Mouse (Mus musculus): Measurements from ENCODE around the gene Zdhhc25. TPM values are rescaled to one million over a fixed set of nuclear protein-coding genes. Genes with fewer than 3 reads are reported as not detected.
A peak's percentile ranks its signal among the peaks of the same experiment; 100 is the strongest.

The Zdhhc25 gene
- polyA plus RNA-seq, 1 experiment from 2014 or later: not detected

- DNase-seq (ENCODE audit: low spot score) (no peak), ATAC-seq (no peak)
- Histone ChIP-seq H3K4me1 (ENCODE audit: control insufficient read depth, insufficient read depth, low read length) (no peaks in the 10 kb centered on the region), H3K27ac (ENCODE audit: low read depth, low read length) (no peak overlapping the region), H3K4me2 (ENCODE audit: low read length) (no peak overlapping the region), H3K9me3 (replicated peaks; ENCODE audit: control insufficient read depth, low read length) (no peaks in the 10 kb centered on the region), H3K36me3 (ENCODE audit: control insufficient read depth, insufficient read depth, low read length) (no peaks in the 10 kb centered on the region), H3K4me3 (ENCODE audit: low read depth, low read length) (no peak overlapping the region), H3K27me3 (replicated peaks; ENCODE audit: control insufficient read depth, insufficient read depth, low read length) (no peaks in the 10 kb centered on the region), H3K9ac (ENCODE audit: low read length) (no peak overlapping the region)
- 90% methylated on average over 3 of the region's 3 CpGs for WGBS
Observed at GRCm38 (mm10) chr15:88602496-88602895, 2.4 kb downstream of the Zdhhc25 start.

- H3K27ac ChIP-seq (ENCODE audit: low read depth, low read length): no peak overlapping the region
- DNase-seq (ENCODE audit: low spot score): no peak
- WGBS: 77% methylated on average over 9 of the region's 9 CpGs
- ATAC-seq: no peak
- H3K9me3 ChIP-seq (replicated peaks; ENCODE audit: control insufficient read depth, low read length): no peaks in the 10 kb centered on the region
- no peak overlapping the region for H3K4me2 ChIP-seq (ENCODE audit: low read length)
- H3K36me3 ChIP-seq (ENCODE audit: control insufficient read depth, insufficient read depth, low read length): no peaks in the 10 kb centered on the region
- no peak overlapping the region for H3K4me3 ChIP-seq (ENCODE audit: low read depth, low read length)
- no peaks in the 10 kb centered on the region for H3K4me1 ChIP-seq (ENCODE audit: control insufficient read depth, insufficient read depth, low read length)
- H3K9ac ChIP-seq (ENCODE audit: low read length): no peak overlapping the region
- H3K27me3 ChIP-seq (replicated peaks; ENCODE audit: control insufficient read depth, insufficient read depth, low read length): no peaks in the 10 kb centered on the region
Observed at GRCm38 (mm10) chr15:88603091-88603732, 3.1 kb downstream of the Zdhhc25 start.

- Histone ChIP-seq H3K9me3 (replicated peaks; ENCODE audit: control insufficient read depth, low read length) (no peaks in the 10 kb centered on the region), H3K4me3 (ENCODE audit: low read depth, low read length) (no peak overlapping the region), H3K4me1 (ENCODE audit: control insufficient read depth, insufficient read depth, low read length) (no peaks in the 10 kb centered on the region), H3K36me3 (ENCODE audit: control insufficient read depth, insufficient read depth, low read length) (no peaks in the 10 kb centered on the region), H3K4me2 (ENCODE audit: low read length) (no peak overlapping the region), H3K27me3 (replicated peaks; ENCODE audit: control insufficient read depth, insufficient read depth, low read length) (no peaks in the 10 kb centered on the region), H3K9ac (ENCODE audit: low read length) (no peak overlapping the region), H3K27ac (ENCODE audit: low read depth, low read length) (no peak overlapping the region)
- no peak for ATAC-seq
- WGBS: 80% methylated on average over 1 of the region's 1 CpGs
- DNase-seq (ENCODE audit: low spot score): no peak
Observed at GRCm38 (mm10) chr15:88603733-88604119, 3.6 kb downstream of the Zdhhc25 start.

- WGBS: 86% methylated on average over 17 of the region's 17 CpGs
- DNase-seq (ENCODE audit: low spot score) (no peak), ATAC-seq (no peak)
Observed at GRCm38 (mm10) chr15:88604669-88605414, 4.7 kb downstream of the Zdhhc25 start.

GRCm38 (mm10) chr15:88605415-88605785 lies 5.3 kb downstream of the Zdhhc25 start:
- H3K36me3 ChIP-seq (ENCODE audit: control insufficient read depth, insufficient read depth, low read length): no peaks in the 10 kb centered on the region
- no peak for ATAC-seq
- H3K4me3 ChIP-seq (ENCODE audit: low read depth, low read length): no peak overlapping the region
- no peak overlapping the region for H3K27ac ChIP-seq (ENCODE audit: low read depth, low read length)
- WGBS: 84% methylated on average over 5 of the region's 5 CpGs
- H3K9me3 ChIP-seq (replicated peaks; ENCODE audit: control insufficient read depth, low read length): no peaks in the 10 kb centered on the region
- no peak overlapping the region for H3K4me2 ChIP-seq (ENCODE audit: low read length)
- no peaks in the 10 kb centered on the region for H3K27me3 ChIP-seq (replicated peaks; ENCODE audit: control insufficient read depth, insufficient read depth, low read length)
- DNase-seq (ENCODE audit: low spot score): no peak
- H3K9ac ChIP-seq (ENCODE audit: low read length): no peak overlapping the region
- no peaks in the 10 kb centered on the region for H3K4me1 ChIP-seq (ENCODE audit: control insufficient read depth, insufficient read depth, low read length)

More at GRCm38 (mm10) chr15:88604669-88605414, 4.7 kb downstream of the Zdhhc25 start:
- Histone ChIP-seq H3K4me3 (ENCODE audit: low read depth, low read length) (no peak overlapping the region), H3K36me3 (ENCODE audit: control insufficient read depth, insufficient read depth, low read length) (no peaks in the 10 kb centered on the region), H3K27me3 (replicated peaks; ENCODE audit: control insufficient read depth, insufficient read depth, low read length) (no peaks in the 10 kb centered on the region), H3K27ac (ENCODE audit: low read depth, low read length) (no peak overlapping the region), H3K9me3 (replicated peaks; ENCODE audit: control insufficient read depth, low read length) (no peaks in the 10 kb centered on the region), H3K4me1 (ENCODE audit: control insufficient read depth, insufficient read depth, low read length) (no peaks in the 10 kb centered on the region), H3K4me2 (ENCODE audit: low read length) (no peak overlapping the region), H3K9ac (ENCODE audit: low read length) (no peak overlapping the region)

- no peak overlapping the region for H3K4me3 ChIP-seq (ENCODE audit: low read depth, low read length)
- WGBS: 59% methylated on average over 16 of the region's 16 CpGs
- peak; percentile 31 for DNase-seq (ENCODE audit: low spot score)
- H3K27ac ChIP-seq (ENCODE audit: low read depth, low read length): no peak overlapping the region
- no peak overlapping the region for H3K9ac ChIP-seq (ENCODE audit: low read length)
- no peak overlapping the region for H3K4me2 ChIP-seq (ENCODE audit: low read length)
- no peaks in the 10 kb centered on the region for H3K36me3 ChIP-seq (ENCODE audit: control insufficient read depth, insufficient read depth, low read length)
- no peaks in the 10 kb centered on the region for H3K9me3 ChIP-seq (replicated peaks; ENCODE audit: control insufficient read depth, low read length)
- no peaks in the 10 kb centered on the region for H3K27me3 ChIP-seq (replicated peaks; ENCODE audit: control insufficient read depth, insufficient read depth, low read length)
- H3K4me1 ChIP-seq (ENCODE audit: control insufficient read depth, insufficient read depth, low read length): 0 out of 2 replicates have a peak, but pooled peaks cover 3% of the 10 kb centered on the region
- ATAC-seq: no peak
Observed at GRCm38 (mm10) chr15:88617125-88617524, 17.0 kb downstream of the Zdhhc25 start.

- Histone ChIP-seq H3K9me3 (replicated peaks; ENCODE audit: control insufficient read depth, low read length) (no peaks in the 10 kb centered on the region), H3K27me3 (replicated peaks; ENCODE audit: control insufficient read depth, insufficient read depth, low read length) (no peaks in the 10 kb centered on the region), H3K36me3 (ENCODE audit: control insufficient read depth, insufficient read depth, low read length) (no peaks in the 10 kb centered on the region), H3K4me3 (ENCODE audit: low read depth, low read length) (no peak overlapping the region), H3K27ac (ENCODE audit: low read depth, low read length) (no peak overlapping the region), H3K4me1 (ENCODE audit: control insufficient read depth, insufficient read depth, low read length) (0 out of 2 replicates have a peak, but pooled peaks cover 3% of the 10 kb centered on the region), H3K9ac (ENCODE audit: low read length) (no peak overlapping the region), H3K4me2 (ENCODE audit: low read length) (no peak overlapping the region; the same call in 1 of the 2 replicates)
- WGBS: 27% methylated on average over 17 of the region's 17 CpGs
- DNase-seq (ENCODE audit: low spot score): peak; percentile 69
- ATAC-seq: no peak
Observed at GRCm38 (mm10) chr15:88618008-88618773, 18.1 kb downstream of the Zdhhc25 start.

- ATAC-seq: no peak
- H3K27ac ChIP-seq (ENCODE audit: low read depth, low read length): no peak overlapping the region
- 93% methylated on average over 2 of the region's 2 CpGs for WGBS
- no peak overlapping the region for H3K4me3 ChIP-seq (ENCODE audit: low read depth, low read length)
- H3K9ac ChIP-seq (ENCODE audit: low read length): no peak overlapping the region
- H3K9me3 ChIP-seq (replicated peaks; ENCODE audit: control insufficient read depth, low read length): no peaks in the 10 kb centered on the region
- no peaks in the 10 kb centered on the region for H3K27me3 ChIP-seq (replicated peaks; ENCODE audit: control insufficient read depth, insufficient read depth, low read length)
- no peaks in the 10 kb centered on the region for H3K36me3 ChIP-seq (ENCODE audit: control insufficient read depth, insufficient read depth, low read length)
- no peak for DNase-seq (ENCODE audit: low spot score)
- H3K4me1 ChIP-seq (ENCODE audit: control insufficient read depth, insufficient read depth, low read length): 0 out of 2 replicates have a peak, but pooled peaks cover 3% of the 10 kb centered on the region
- H3K4me2 ChIP-seq (ENCODE audit: low read length): no peak overlapping the region
Observed at GRCm38 (mm10) chr15:88620017-88620416, 19.9 kb downstream of the Zdhhc25 start.
